Mouse (Mus musculus): ENCODE measurements around the gene Axl. TPM values are rescaled to one million over a fixed set of nuclear protein-coding genes. Genes with fewer than 3 reads are reported as not detected.

Axl gene
- total RNA-seq (2023; ENCODE audit: inconsistent age), result 4.9 to 14.0 TPM (median 10.4 TPM) in 4 replicates

GRCm38 (mm10) chr7:25788220-25789128 is at the start of gene Axl:
Axl (minus strand) TSS chr7:25788705.

DNA sequence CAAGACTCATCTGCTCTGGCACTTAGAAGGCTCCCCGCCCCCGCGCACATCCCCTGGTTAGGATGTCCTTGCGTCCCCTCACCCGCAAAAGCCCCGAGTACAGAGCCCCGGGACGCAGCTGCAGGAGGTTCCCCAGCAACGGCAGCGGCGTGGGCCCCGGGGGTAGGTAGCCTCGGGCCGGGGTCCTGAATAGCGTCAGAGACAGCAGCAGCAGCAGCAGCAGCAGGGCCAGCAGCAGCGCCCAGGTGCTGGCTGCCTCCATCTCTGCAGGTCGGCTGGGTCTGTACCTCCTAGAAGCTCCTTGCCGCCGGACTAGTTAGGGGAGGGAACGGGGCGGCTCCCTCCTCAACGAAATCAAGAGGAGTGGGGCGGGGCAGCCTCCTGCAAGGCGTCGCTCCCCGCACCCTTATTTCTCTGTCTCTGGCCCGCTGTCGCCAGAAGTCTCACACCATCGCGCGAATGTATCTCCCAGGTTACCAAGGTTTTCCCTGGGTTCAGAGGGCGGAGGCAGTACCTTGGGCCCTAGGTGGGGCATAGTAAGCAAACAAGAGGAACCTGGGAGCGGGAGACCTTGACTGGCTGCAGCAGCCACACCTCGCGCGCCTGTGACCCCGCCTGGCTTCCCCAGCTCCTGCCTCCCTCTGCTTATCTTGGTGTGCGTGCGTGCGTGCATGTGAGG is 27.9 kb upstream of the Axl start, which contains the start of gene Cyp2s1:
Gene Cyp2s1 (minus strand): TSS at position 673 of the 679 bp plus-strand sequence.

GRCm38 (mm10) chr7:25754738-25755467 is 33.6 kb downstream of the Axl start, which contains the start of gene Hnrnpul1:
Hnrnpul1 (minus strand) TSS chr7:25754757.

GRCm38 (mm10) chr7:25718788-25719417 is 69.6 kb downstream of the Axl start, which contains the start of gene Ccdc97:
Ccdc97 (minus strand) TSS chr7:25719088.

Other genes starting within 250 kb of the Axl start
- gene Ceacam2, start 248.8 kb downstream of the Axl start, total RNA-seq (2023; ENCODE audit: inconsistent age), result 7.9 to 11.4 TPM (median 9.8 TPM) in 4 replicates
- not detected in 4 replicates for gene Erich4, start 172.8 kb downstream of the Axl start, total RNA-seq (2023; ENCODE audit: inconsistent age)
- gene Dmac2, start 169.3 kb downstream of the Axl start, total RNA-seq (2023; ENCODE audit: inconsistent age), result 82.5 to 103 TPM (median 91.1 TPM) in 4 replicates
- gene B3gnt8, start 162.1 kb downstream of the Axl start, total RNA-seq (2023; ENCODE audit: inconsistent age), result 27.3 to 36.9 TPM (median 29.9 TPM) in 4 replicates
- gene Bckdha, start 129.7 kb downstream of the Axl start, total RNA-seq (2023; ENCODE audit: inconsistent age), result 42.0 to 56.3 TPM (median 46.7 TPM) in 4 replicates
- gene Exosc5, start 129.5 kb downstream of the Axl start, total RNA-seq (2023; ENCODE audit: inconsistent age), result 66.2 to 79.2 TPM (median 73.4 TPM) in 4 replicates
- gene Tmem91, start 113.5 kb downstream of the Axl start, total RNA-seq (2023; ENCODE audit: inconsistent age), result 0.93 TPM in 1 of 4 replicates, not detected in the others
- gene B9d2, start 107.9 kb downstream of the Axl start, total RNA-seq (2023; ENCODE audit: inconsistent age), result 46.0 to 59.8 TPM (median 49.8 TPM) in 4 replicates
- 286 to 300 TPM (median 298 TPM) in 4 replicates for gene Tgfb1, start 101.7 kb downstream of the Axl start, total RNA-seq (2023; ENCODE audit: inconsistent age)
- 93.9 to 102 TPM (median 97.4 TPM) in 4 replicates for gene Ccdc97, start 69.6 kb downstream of the Axl start, total RNA-seq (2023; ENCODE audit: inconsistent age)
- gene Hnrnpul1, start 33.9 kb downstream of the Axl start, total RNA-seq (2023; ENCODE audit: inconsistent age), result 215 to 225 TPM (median 221 TPM) in 4 replicates
- 0.19 TPM in 1 of 4 replicates, not detected in the others for gene Cyp2s1, start 28.2 kb upstream of the Axl start, total RNA-seq (2023; ENCODE audit: inconsistent age)
- not detected in 4 replicates for gene Cyp2b10, start 108.9 kb upstream of the Axl start, total RNA-seq (2023; ENCODE audit: inconsistent age)